Mouse (Mus musculus) cerebellum, adult 2 months (tissue): ENCODE results near the gene Kcnk4.

Source experiments
- CTCF ChIP-seq: fragments of 200-500 bp; IDR thresholded peaks from 2 replicates; pipeline ENCODE4 v1.5.1; 2011; ENCODE audit warnings: low read depth, mild to moderate bottlenecking, control low read depth, low read length, moderate library complexity, borderline replicate concordance; ENCODE audit not compliant: insufficient read depth
- POLR2A ChIP-seq: fragments of 200-500 bp; IDR thresholded peaks from 2 replicates; pipeline ENCODE4 v1.6.1; 2011; ENCODE audit warnings: low read length, control low read depth, borderline replicate concordance; ENCODE audit not compliant: insufficient read depth

GRCm38 (mm10) chr19:6920741-6921636 is 13.3 kb downstream of the Kcnk4 start:
- TF ChIP-seq CTCF (no peak), POLR2A (no peak)
